Mouse (Mus musculus): ENCODE results near the gene Dlg2.

Dlg2 gene

DNA sequence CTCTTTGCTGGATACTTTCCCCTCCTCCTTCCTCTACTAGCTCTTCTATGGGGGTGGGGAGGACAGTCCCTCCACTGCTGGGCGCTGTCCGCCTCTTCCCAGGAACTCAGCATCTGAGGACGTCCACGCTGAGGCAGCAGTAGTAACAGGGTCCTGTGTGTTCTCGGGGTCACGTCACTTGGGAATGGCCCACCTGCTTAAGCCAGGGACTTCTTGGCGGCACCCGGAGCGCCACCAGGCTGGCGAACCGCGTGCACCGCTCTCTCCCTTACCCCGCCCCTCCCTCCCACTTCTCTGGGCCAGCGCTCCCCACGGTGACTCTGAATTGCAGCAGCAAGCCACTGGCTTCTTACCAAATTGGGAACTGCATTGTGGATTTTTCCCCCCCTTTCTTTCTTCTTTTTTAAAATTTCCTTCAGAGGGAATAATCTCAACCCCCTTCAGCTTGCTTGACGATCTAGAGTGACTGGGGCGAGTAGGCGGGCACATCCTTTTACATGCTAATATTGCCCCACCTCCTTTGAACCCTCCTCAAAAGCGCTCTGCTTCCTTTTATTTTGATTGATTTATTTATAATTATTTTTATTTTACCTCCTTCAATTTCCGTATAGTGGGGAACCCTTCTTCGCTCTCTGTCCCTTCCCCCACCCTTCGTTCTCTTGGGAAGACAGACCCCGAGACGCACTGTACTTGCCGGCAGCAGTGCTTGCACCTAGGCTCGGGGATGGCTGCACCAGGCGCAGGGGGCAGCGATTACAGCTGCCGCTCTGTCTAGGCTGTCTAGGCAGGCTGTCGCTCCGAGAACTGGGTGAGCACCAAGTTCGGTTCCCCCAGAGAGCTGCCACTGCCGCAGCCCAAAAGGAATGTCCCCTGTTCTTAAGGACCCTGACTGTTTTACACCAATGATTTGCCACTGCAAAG is 785.8 kb downstream of the Dlg2 start:
- no peak for DNase-seq (ENCODE audit: low spot score in 2 of 2)

DNA sequence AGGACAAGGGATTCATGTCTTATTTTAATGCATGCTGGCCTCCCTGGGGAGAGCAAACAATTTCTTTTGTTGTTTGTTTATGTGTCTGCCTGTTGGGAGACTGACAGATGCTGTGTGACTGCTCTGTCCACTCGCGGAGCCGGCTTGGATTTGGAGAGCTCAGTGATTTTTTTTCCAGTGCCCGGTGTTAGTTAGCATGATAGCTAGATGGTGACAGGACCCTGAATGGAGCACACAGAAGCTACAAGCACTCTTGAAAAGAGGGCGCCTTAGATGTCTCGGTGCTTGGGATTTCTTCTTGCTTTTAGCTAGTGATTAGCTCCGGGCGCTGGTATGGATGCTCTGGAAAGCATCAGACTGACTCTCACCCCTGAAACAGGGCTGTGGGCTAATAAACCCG is 786.5 kb downstream of the Dlg2 start:
- no peak for DNase-seq (ENCODE audit: low spot score in 2 of 2)

DNA sequence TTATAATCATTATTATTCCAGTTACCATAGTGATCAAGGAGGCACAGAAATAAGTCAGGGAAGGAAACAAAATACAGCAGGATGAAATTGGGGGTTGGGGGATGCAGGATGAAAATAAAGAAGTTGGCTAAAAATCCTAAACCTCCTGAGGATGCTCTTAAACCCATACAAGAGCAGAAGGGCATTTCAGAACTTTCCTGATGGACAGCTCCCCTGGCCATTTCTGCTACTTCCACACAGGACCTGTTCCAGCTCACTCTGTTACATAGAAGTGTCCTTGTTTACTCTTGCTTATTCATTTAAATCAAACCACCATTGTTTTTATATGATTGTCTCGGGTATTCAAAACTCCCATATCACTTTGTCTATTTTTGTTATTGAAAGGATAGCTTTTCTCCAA is 791.3 kb downstream of the Dlg2 start:
- DNase-seq (ENCODE audit: low spot score in 2 of 2), result no peak

DNA sequence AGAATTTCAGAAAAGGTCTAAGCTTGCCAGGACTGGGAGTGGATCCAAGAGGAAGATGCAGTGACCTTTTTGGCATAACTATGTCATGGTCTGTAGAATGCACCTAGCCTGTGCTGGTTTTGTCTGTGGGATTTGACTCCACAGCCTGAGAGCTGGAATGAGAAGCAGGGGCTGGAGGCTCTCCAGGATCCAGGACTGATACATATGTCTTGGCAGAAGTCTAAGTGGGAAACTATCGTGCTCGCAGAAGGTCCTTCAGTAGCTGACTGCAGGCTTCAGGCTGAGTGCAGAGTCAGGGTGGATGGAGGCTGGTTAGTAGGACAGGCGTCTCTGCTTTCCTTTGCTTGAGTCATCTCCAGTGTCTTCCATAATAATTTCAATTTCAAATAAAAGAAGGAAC is 807.7 kb downstream of the Dlg2 start:
- no peak for DNase-seq (ENCODE audit: low spot score in 2 of 2)

DNA sequence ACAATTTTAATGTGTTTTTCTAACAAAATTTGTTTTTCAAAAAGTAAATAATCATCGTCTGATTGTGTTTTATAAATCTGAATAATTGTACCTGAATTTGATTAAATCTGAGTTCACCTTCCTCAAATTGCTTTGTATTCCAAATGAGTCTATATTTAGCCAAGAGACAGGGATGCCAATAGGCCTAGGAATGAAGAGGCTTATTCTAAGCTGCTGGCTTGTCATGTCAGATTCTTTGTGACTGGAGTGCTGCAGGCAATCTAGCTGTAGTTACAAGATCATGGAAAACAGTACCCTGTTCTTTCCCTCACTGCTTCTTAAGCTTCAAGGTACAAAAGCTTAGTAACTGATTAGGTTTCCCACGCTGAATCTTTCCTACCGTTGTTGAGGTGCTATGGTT is 811.9 kb downstream of the Dlg2 start:
- DNase-seq (ENCODE audit: low spot score in 2 of 2), result no peak

DNA sequence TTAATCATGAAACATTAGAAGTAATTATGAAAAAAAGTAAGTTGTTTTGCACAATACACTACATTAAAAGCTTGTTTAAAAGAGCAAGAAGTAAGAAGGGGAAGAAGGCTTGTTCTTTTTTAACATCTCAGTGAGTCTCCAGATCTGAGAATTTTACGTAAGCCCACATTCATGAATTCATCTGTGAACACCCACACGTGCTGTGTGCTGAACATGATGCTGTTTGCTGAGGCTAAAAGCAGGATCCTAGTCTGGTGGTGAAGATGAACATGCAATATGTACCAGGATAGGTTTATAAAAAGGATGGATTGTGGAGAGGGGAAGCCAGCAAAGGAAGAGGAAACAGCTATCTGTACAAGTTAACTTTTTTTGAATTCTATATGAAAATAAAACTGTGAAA is 819.7 kb downstream of the Dlg2 start:
- no peak for DNase-seq (ENCODE audit: low spot score in 2 of 2)

DNA sequence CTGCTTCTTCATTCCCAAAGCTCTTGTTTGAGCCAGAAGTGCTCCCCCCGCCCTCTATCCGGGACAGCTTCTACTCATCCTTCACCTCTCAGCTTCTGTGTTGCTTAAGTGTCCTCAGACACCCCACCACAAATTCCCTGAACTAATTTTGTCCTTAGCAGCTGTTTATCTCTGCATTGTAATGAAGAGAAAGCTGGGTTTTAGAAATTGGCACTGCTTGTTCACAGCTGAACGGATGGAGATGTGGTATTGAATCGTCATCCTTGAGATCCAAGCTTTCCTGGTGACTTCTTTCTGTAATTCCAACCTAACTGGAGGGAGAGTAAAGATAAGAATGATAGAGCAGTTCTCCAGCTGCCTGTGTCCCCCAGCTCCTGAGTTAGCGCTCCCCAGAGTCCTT is 834.7 kb downstream of the Dlg2 start:
- DNase-seq (ENCODE audit: low spot score in 2 of 2), result no peak

DNA sequence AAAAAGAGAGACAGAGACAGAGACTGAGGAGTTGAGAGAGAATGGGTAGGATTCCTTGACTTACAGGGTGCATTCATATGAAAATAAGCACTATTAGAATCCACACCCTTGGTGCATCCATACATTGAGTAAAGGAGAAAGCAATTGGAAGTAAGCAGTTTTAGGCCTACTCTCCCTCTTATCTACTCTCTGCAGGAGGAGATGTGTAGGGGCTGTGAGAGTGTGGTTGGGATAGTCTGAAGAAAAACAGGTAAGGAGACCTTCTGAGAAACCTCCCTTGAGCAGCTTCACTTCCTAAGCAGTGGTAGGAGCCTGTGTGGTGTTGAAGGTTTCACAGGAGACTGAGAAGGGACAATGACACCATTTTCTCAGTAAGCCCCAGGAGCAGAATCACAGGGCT is 868.6 kb downstream of the Dlg2 start:
- DNase-seq (ENCODE audit: low spot score in 2 of 2), result no peak

DNA sequence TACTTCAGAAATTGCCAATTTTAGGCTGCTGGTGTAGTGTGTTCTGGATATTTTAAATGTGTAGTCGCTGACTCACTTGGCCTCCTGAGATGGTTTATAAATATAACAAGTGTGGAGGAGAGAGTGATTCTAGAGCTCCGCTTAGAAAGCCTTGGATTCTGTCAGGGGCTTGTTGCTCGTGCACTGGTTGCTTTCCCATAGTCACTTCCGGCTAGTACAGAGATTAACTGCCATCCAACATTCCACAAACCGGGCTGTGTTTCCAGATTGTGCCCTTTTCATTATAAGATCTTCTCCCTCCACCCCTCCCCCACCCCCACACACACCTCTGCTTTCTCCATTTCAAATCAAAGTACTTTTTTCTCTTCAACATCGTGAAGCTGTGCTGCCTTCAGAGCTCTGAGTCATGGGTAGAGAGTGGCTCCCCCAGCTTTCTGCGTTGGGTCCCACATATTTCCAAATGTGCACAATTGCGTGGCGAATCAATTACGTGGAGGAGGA is 893.4 kb downstream of the Dlg2 start:
- DNase-seq (ENCODE audit: low spot score in 2 of 2), result no peak

DNA sequence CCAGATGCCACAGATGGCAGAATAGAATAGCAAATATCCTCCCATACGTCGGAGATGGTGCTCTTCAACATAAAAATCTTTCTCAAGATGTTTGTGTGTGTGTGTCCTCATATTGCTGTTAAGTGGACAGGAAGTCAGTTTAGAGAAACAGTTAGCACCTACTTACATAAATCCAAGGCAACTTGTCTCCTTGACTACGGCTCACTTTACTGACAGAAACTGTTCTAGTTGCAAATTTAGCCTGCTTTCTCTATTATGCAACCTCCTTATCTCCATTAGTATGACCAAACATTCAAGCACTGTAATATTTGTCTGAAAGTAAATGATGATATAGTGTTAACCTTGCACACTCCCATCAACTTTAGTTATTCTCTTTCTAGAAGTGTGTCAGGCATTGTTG is 905.8 kb downstream of the Dlg2 start:
- no peak for DNase-seq (ENCODE audit: low spot score in 2 of 2)

DNA sequence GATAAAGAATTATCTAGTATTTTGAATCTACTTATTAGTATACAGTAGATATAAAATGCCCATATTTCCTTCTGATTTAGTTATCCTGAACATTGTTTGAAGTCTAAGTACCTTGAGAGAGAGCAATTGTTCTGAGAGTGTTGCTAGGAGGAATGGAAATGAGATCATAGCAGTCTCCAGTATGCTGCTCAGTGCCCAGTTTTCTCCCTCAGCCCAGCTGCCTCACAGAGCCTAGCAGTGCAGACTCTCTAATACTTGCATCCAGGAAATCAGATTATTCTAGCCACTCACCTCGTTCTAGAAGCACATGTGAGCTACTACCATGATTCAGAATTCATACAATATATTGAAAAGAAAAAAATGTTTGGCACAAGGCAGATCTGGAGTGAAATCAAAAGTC is 907.4 kb downstream of the Dlg2 start:
- no peak for DNase-seq (ENCODE audit: low spot score in 2 of 2)

DNA sequence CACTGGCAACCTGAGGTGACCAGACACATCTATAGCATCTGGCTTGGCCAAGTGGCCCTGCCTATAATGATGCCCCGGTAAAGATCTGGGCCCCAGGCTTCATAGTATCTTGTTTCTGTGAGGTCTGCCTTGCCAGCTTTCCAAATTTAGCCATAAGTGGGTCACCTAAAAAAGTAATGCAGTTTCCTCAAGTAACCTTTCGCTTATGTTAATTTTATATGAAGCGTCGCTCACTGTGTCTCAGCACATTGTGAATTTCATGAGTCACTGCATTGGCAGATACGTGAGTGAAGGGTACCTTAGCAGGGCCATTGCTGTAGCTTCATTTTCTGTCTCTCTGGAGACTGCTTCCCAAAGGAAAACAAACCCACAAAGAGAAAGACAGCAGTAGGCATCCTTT is 912.8 kb downstream of the Dlg2 start:
- no peak for DNase-seq (ENCODE audit: low spot score in 2 of 2)

DNA sequence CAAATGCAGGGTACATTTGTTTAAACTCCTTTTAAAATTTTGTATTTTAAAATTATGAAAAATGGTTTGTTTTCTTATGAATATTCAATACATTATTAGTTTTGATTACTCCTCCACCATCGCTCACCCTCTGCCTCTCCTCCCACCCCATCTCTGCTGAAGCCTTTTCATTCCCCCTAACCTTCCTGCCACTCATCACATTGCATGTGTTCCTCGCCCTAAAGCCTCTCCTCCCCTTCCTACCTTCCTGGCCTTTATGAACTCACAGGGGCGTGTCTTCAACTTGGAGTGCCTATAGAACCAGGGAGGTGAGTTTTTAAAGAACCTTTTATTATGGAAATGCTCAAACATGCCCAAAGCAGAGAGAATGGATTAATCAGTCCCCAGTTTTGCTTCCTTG is 921.4 kb downstream of the Dlg2 start:
- DNase-seq (ENCODE audit: low spot score in 2 of 2), result no peak

DNA sequence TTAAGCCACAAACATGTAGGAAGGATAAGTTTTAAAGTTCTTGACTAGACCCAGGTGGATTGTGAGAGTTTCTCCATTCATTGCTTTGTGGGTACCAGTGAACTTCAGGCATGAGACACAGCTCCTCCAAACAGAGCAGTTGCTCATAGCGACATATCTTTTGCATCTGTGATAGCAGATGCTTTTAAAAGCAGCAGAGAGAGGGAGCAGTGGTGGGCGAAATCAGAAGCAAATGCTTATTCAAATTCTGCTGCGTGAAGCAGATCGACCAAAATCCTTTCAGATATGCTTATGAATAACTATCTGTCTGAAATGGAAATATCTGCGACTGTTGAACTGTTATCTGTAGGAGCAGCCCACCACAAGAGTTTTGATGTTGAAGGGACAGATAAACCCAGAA is 935.6 kb downstream of the Dlg2 start:
- no peak for DNase-seq (ENCODE audit: low spot score in 2 of 2)

DNA sequence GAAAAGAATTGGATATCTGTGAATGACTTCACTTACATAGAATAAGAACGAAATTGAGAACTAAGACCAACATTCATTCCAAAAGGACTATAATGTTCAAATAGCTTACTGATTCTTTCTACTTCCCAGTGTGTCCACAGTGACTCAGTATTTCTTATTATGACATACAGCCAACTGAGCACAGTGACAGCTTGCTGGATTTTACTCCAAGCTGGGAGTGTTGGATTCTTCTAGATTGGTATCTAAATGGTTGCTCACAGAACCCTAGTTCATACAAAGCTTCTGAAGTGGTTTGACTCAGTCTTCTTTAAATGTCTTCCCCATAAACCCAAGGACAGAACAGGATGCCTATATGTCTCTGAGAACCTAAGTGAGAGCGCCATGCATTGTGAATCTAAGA is 937.7 kb downstream of the Dlg2 start:
- no peak for DNase-seq (ENCODE audit: low spot score in 2 of 2)

DNA sequence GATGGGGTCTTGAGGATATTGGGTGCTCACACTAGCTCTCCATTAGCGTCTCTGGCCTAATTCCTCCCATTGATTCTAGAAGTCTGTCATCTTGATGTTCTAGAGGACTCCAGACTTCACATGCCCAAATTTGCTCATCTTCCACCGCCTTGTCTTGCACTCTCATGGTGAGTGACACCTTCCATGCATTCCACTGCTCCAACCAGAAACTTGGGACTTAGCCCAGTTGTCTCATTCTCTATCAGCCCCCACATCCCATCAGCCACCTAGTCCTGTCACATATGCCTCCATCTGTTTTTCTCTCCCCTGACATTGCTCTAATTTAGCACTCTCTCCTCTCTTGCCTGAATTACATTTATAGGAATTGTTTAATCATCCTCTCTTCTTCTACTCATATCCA is 938.3 kb downstream of the Dlg2 start:
- no peak for DNase-seq (ENCODE audit: low spot score in 2 of 2)

DNA sequence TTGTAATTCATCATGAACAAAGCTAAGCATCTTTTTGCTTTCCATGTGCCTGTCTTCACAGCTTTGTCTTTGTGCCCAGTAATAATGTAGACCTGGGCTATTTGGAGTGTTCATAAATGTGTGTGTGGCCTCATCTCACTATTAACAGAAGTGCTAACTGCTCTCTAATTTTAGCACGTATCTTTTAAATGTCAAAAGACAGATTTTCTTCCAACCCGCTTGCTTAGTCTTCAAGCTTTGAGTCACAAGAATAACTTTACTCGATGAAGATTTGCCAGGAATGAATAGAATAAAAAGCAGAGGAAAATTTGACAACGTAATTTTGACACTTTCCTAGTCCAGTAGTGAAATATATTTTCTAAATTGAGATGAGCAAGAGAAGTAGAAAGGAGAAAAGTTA is 943.7 kb downstream of the Dlg2 start:
- no peak for DNase-seq (ENCODE audit: low spot score in 2 of 2)

DNA sequence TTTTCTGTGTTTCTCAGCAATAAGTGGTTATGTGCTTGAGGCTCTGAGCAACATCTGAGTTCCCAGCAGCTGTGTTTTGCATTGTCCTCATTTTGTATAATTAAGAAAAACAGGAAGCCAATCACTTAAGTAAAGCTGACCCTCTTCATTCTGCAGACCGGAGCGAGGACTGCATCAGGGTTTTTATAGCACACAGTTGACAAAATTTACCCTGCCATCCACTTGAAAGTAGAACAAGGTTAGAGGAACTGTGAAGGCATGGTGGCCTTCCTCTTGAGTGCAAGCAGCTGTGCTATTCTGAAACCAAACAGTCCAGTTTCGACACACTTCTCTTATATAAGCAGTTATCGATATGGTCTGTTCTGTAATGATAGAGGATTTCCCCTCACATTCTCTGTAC is 947.3 kb downstream of the Dlg2 start:
- DNase-seq (ENCODE audit: low spot score in 2 of 2), result no peak

DNA sequence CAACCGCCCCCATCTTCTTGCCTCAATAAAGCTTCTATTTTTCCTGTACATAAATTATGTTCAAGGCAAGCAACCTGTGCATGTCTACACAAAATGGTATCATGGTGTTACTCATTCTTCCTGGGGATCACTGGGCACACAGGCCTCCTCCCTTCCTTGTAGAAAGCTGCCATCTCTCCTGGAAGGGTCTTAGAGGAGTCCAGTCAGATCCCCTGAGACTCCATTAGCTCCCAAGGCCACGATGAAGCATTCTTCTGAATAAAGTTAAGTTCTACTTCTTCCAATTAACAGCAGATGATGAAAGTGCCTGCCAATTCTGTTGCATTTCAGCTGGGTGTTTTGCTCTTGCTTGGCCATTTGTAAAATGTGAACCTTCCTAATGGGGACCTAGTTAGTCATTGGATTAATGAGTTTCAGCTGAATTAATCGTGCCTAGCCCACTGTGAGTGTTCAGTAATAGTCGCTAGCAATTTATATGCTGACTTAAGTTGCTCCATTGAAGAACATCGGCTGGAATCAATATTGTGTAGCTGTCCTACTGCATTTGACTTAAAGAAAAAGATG is 953.3 kb downstream of the Dlg2 start:
- DNase-seq (ENCODE audit: low spot score in 2 of 2), result no peak

DNA sequence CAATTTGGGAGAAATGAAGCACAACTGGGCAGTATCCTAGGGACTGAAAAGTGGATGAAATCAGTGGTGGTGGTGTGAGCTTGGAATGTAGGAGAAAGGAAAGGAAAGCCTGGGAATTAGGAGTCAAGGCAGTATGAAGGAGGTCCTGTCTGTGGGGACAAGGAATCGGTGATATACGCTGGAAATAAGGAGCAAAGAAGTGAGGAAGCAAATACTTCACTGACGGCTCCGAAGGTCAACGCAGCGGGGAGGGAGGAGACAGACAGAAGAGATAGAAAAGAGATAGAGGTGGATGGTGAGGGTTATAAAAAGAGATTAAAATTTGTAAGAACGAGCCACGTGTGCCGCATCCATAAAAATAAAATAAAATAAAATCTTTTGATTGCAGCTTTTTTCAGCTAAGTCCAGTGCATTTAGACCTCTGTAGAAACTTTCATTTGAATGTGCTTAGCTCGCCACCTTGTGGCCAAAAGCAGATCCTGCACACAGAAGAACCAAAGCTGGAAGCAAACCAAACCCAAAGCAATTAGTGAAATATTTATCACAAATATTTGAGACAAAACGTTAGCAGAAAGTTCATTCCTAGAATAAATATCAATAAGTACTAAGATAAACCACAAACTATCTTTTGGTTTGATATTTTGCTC is 955.2 kb downstream of the Dlg2 start:
- DNase-seq (ENCODE audit: low spot score in 2 of 2), result peak in 1 of 2 experiments; percentile 3

DNA sequence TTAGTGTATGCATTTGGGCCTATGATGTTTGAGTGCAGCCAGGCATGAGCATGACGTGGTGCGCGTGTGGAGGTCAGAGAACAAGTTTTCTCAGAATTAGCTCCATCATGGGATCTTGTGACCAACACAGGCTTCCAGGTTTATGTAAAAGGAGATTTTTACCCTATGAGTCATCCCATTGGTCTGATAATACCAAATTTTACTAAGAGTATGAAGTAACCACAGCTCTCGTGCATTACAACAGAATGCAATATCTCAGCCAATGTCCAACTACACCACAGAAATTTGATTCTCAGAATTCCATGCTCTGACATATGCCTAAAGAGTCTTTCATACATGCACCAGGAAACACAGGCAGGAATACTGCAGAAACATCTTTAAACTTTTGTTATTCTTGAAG is 956.1 kb downstream of the Dlg2 start:
- no peak for DNase-seq (ENCODE audit: low spot score in 2 of 2)

DNA sequence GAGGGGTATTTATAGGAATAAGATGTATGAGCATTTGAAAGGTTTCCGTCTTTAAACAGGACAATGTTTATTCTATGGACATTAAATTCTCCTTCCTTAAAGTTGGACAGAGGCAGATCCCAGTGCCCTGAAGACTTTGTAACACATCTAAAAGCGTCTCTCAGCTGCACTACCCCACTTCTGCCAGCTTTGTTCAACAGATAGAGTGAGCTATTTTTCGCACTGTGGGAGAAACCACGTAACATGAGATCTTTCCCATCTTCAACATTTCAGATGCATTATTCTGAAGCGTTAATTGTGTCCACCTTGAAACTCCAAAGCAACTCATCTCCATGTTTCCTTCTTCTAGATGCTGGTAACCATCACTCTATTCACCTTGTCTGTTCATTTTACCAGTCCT is 958.3 kb downstream of the Dlg2 start:
- DNase-seq (ENCODE audit: low spot score in 2 of 2), result no peak

DNA sequence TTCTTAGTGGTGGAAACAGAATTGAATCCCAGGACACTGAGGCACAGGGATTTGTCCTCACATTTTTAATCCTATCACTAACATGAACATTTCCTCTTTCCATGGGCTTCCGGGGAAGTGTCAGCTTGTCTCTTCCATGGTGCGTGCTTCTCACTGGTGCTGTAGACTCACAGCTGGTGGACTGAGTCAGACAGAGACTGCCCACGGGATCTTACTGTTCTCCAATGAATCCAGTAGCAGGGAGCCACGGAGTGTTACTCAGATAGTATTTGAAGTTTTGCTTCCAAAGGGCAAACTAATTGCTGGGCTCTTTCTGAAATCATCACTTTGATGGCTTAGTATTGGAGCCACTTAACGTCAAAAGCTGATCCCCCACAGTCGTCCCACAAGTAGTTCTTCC is 963.9 kb downstream of the Dlg2 start:
- no peak for DNase-seq (ENCODE audit: low spot score in 2 of 2)
